Mouse (Mus musculus): ENCODE measurements around the gene Slc19a3. TPM values are rescaled to one million over a fixed set of nuclear protein-coding genes. Genes with fewer than 3 reads are reported as not detected.
A peak's percentile ranks its signal among the peaks of the same experiment; 100 is the strongest.

Slc19a3 gene
- total RNA-seq (2021), result under 1 TPM; 0.51 to 0.57 TPM
- long read RNA-seq, experiment 1, result 0 reads
- long read RNA-seq, experiment 2, result 0 reads

DNA sequence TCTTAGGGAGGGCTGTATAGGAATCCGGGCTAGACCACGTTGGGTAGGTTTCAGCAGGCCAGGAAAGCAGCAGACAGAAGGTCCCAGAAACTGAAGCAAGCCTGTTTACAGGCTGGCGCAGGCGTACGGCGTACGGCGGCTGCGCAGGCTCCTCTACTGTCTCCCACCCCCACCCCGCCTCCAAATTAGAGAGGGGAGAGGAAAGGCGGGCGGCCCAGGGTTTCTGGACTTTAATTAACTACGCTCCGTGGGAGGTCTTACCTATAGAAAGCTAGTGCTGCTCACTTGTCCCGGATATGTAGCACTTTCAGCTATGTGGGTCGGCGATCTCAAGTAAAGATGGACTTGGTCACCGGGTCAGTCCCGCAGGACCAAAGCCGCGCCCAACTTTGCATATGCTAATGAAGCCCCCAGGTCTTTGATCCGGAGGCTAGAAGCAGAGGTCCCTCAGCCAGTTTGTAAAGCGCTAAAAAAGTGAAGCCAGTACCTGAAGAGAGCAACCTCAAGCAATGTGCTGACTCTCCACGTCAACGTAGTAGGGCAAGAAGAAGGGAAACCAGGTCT lies at the start of gene Slc19a3:
TSS of gene Slc19a3 (minus strand) at position 340 of the 564 bp plus-strand sequence.
- intact Hi-C loops (cut with DNase I), result no loop called here
- peak; percentile 29 to 37 for DNase-seq

DNA sequence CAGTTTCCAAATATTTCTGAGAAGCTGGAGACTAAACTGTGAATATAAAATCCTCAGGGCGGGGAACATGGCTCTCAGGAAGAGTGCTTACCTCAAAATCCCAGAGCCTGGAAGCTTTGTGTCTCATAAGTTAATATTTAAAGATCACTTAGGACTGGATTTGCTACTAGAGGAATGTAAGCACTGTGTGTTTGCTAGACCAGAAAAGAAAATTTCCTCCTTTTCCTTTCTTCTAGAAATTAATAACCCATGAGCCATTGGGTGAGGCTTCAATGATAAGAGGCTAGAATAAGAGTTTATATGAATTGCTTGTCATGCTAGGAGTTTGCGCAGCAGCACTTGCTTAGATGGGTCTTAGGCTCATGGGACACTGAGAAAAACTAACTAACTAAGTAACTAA lies 46.5 kb upstream of the Slc19a3 start:
- intact Hi-C loops (cut with DNase I), result no loop called here
- no peak for DNase-seq

DNA sequence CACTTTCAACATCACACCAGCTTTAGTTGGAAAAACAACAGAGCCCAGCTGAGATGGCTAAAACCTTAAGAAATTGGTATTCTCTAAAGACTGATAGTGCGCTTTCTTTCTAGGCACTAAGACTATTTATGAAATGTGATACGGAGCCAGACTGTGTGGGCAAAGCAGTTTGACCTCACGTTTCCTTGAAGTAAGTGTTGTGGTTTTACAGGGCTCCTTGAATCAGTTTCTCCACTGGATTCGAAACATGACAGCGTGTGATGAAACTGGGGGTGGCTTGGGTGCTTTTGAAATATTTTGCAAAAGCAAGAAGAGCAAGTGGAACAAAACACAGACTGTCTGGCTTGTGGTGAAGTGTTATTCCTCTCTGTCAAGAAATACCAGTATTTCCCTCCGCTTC lies 38.8 kb upstream of the Slc19a3 start:
- DNase-seq, result no peak
- intact Hi-C loops (cut with DNase I), result no loop called here

DNA sequence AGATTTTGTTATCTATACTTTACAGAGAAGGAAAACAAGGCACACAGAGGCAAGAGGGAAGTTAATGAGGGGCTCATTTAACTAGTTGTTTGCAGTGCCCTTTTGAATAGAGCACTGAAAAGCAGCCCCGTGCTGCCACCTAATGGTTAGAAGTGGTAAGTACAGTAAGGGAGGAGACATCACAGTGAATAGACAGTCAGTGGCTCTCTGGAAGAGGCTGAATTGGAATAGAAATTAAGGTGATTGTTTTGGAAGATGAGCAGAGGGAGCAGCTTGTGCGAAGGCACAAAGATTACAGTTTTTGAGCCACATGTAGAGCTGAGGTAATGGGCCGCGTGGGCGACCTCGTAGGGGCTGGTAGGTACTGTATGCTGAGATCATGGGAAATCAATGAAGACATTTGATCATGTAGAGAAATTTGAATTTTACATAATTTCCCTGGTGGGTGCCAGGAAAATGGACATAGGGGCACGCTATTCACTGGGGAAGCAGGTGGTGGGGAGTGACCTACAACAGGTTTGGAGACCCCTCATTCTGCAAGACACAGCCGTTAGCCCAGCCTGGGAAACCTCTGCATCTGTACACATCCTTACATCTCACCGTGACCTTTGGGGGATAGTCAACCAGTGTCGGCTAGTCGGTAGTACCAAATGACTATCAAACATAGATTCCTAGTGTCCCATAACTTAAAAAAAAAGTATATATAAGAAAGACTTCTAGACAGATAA lies 38.1 kb upstream of the Slc19a3 start:
- intact Hi-C loops (cut with DNase I), result loop anchor here (1.0 kb wide), 1 partner anchor 290 kb away; no protein-coding TSS in a partner anchor
- DNase-seq, result peak in 1 of 2 experiments; percentile 37

- DNase-seq, result no peak
- intact Hi-C loops (cut with DNase I), result loop anchor here (1.0 kb wide), 1 partner anchor 289 kb away; no protein-coding TSS in a partner anchor
These were observed 37.4 kb upstream of the Slc19a3 start for GRCm38 (mm10) chr1:83075526-83076189.

GRCm38 (mm10) chr1:83067205-83067604 lies 29.0 kb upstream of the Slc19a3 start:
- no peak for DNase-seq
- intact Hi-C loops (cut with DNase I), result loop anchor here (5.0 kb wide), 2 partner anchors 120 to 650 kb away; no protein-coding TSS in a partner anchor

DNA sequence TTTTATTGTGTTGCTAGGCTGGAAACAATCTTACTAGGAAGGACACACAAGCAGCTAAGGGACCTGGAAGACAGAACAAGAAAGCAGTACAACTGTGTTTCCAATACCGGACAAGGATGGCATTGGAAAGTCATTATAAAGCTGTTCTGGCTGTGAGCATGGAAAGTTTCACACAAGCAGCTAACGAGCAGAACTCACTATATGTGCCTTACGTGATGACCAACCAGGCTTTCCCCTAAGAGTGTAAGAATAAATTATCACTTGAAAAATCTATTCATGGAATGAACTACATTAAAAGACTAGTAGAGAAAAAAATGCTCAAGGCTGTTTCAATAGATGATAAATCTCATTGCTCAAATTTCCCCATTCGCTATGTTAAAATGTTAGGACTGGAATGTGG lies 28.3 kb upstream of the Slc19a3 start:
- intact Hi-C loops (cut with DNase I), result loop anchor here (5.0 kb wide), 2 partner anchors 121 to 651 kb away; no protein-coding TSS in a partner anchor
- no peak for DNase-seq

DNA sequence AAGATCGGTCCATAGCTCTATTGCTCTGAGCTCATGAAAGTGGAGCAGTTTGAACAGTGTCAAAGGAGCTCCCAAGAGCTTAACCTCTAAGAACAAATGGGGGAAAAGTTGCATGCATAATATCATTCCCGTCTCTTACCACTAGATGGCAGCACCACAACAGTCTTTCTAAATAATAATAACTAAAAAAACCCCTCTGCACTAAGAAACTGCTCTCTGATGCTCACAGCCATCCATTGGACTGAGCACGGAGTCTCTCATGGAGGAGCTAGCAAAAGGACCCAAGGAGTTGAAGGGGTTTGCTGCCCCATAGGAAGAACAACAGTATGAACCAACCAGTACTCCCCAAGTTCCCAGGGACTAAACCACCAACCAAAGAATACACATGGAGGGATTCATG lies 26.6 kb upstream of the Slc19a3 start:
- DNase-seq, result peak in 1 of 2 experiments; percentile 35
- intact Hi-C loops (cut with DNase I), result loop anchor here (5.0 kb wide), 2 partner anchors 122 to 652 kb away; no protein-coding TSS in a partner anchor

- no peak for DNase-seq
- intact Hi-C loops (cut with DNase I), result no loop called here
These were observed 22.4 kb upstream of the Slc19a3 start, which contains the start of gene Krtap28-13 for GRCm38 (mm10) chr1:83060643-83061042. Krtap28-13 (plus strand) TSS chr1:83060930.

- intact Hi-C loops (cut with DNase I), result no loop called here
- DNase-seq, result no peak
These were observed 21.0 kb upstream of the Slc19a3 start, which contains the start of gene A030005K14Rik for GRCm38 (mm10) chr1:83059278-83059677. A030005K14Rik (minus strand) TSS chr1:83059378.

DNA sequence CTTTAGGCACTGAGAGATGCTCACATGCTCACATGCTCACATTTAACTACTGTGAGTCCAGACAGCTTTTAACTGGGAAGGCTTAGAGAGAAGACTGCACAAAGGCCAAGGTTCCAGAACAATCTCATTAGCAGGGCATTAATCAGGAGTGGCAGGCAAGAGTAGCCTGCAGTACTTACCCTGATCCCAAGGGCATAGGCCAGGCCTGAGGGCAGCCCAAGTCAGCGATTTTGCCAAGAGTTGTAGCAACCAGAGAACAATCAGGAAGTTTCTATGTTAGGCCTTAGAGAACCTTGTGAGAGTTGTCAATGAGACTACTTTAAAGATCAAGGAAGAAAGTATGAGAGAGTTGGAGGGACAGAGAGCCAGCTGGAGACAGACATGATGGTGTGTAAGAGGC lies 20.2 kb upstream of the Slc19a3 start:
- intact Hi-C loops (cut with DNase I), result no loop called here
- no peak for DNase-seq

DNA sequence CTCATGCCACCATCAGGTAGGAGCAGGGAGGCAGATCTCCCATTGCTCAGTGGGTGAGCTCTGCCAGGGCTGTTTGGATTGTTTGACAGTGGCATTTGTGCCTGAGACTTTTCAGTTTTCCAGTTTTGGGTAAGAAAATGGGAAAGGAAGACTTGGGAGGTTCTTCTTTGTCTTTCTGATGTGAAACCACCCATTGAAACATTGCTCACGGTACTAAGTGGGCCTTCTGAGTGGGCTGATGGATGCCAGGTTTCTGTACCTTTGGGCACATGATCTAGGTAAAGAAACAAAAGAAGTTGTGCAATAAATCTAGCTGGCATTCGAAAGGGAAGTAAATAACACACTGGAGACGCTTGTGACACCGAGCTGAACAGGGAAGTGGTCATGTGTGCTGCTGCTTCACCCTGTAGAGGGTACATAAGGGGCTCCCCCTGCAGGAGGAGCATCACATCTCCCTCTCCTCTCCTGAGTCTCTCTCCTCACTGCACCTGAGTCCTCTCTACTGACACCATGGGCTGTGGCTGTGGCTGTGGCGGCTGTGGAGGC lies 6.7 kb upstream of the Slc19a3 start, which contains the start of gene Gm47969:
TSS of gene Gm47969 (plus strand) at position 51 of the 546 bp plus-strand sequence.
- intact Hi-C loops (cut with DNase I), result no loop called here
- no peak for DNase-seq

DNA sequence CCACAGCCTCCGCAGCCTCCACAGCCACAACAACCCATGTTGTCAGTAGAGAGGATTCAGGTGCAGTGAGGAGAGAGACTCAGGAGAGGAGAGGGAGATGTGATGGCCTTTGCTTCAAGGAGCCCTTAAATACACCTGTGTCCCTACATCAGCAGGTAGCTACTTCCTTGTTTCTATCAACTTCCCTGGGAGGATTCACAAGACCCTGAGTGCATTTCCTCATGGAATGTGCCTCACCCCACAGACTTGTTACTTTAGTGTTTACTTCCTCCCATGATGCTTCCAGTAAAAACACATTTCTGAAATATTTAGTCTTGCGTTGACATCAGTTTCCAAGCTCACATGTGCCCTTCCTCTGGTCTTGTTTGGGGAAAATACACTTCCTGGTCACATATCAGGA lies 4.1 kb upstream of the Slc19a3 start, which contains the start of gene Krtap28-10:
TSS of gene Krtap28-10 (minus strand) at position 101 of the 400 bp plus-strand sequence.
- DNase-seq, result no peak
- intact Hi-C loops (cut with DNase I), result no loop called here

- DNase-seq, result no peak
- intact Hi-C loops (cut with DNase I), result no loop called here
These were observed 832 bp upstream of the Slc19a3 start for GRCm38 (mm10) chr1:83039080-83039479.

DNA sequence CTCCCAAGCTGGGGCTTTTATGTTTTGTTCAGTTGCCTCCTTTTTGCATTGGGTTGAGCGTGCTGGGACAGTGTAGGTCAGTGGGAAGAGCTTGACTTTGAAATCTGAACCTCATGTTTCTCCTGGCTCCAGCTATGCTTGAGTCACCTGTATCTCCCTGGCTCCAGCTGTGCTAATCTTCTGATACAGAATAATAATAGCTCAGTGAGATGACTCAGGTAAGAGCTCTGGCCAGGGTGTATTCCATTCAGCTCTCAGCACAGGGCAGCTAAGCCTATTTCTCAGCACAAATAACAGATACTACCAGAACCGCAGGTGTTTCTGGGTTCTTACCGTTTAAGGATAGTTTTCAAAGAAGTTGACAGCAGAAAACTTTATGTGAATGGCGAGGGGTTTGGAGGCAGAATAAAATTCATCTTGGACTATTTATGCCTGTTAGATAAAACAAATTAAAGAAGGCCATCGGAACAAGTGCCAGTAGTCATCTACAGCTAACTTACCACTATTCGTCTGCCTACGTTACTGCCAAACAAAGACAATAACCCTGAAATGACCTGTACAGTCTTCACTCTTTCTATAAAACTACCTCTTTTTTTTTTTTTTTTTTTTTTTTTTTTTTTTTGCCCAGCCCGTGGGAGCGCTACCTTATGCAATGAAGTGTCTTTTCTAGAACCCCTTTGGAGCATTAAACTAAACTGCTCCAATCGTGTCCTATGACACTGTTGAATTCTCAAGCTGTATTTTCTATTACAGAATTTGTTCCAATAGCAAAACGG lies 1.2 kb downstream of the Slc19a3 start:
- intact Hi-C loops (cut with DNase I), result no loop called here
- no peak for DNase-seq

- no peak for DNase-seq
- intact Hi-C loops (cut with DNase I), result no loop called here
These were observed 3.7 kb downstream of the Slc19a3 start for GRCm38 (mm10) chr1:83034509-83034908.

DNA sequence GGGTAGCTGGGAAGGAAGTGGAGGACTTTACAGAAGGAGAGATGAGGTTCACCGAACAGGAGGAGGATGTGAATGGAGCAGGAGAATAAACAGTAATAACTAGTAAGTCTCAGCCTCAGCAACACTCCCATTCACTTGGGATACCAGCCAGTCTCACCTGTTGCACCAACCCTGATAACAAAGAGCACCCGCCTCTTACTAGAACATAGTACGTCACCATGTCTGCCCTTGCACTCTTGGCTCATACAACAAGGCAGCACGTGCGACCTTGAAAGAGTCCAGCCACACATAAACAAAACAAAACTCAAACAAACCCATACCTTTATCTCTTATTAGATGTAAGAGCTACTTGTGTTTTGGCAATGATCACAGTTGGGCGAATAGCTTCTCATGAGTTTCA lies 5.7 kb downstream of the Slc19a3 start:
- no peak for DNase-seq
- intact Hi-C loops (cut with DNase I), result no loop called here

- DNase-seq, result no peak
- intact Hi-C loops (cut with DNase I), result no loop called here
These were observed 6.3 kb downstream of the Slc19a3 start for GRCm38 (mm10) chr1:83031950-83032349.

DNA sequence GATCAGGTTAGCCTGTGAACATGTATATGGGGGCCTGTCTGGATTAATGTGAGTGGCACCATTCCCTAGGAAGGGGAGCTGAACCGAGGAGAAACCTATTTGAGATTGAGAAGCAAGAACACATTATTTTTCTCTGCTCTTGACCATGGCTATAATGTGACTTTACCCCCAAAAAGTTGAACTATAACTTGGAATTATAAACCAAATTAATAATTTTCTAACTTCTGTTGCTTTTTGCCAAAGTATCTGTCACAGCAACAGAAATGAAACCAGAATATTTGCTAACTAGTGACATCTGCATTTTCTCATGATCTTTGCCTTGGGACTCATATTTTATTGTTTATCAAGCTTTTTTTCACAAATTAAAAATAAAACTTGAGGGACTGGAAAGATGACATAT lies 21.7 kb downstream of the Slc19a3 start:
- intact Hi-C loops (cut with DNase I), result no loop called here
- DNase-seq, result no peak

- intact Hi-C loops (cut with DNase I), result no loop called here
These were observed 22.8 kb downstream of the Slc19a3 start for GRCm38 (mm10) chr1:83015329-83015879.

More at GRCm38 (mm10) chr1:83015329-83015879, 22.8 kb downstream of the Slc19a3 start:
- no peak for DNase-seq
